Mouse (Mus musculus) ES-Bruce4 (cell line): ENCODE results near the gene Cygb. TPM values are rescaled to one million over a fixed set of nuclear protein-coding genes. Genes with fewer than 3 reads are reported as not detected.

Experiments used
- H3K27ac ChIP-seq: 2 replicates; pipeline ENCODE4 v1.5.1; 2012; ENCODE audit warnings: low read length, inconsistent platforms; ENCODE audit not compliant: insufficient read depth
- H3K27me3 ChIP-seq: 2 replicates; pipeline ENCODE4 v1.6.1; 2012; ENCODE audit warnings: mild to moderate bottlenecking, low read length, inconsistent platforms; ENCODE audit not compliant: control insufficient read depth, poor library complexity, insufficient read depth, severe bottlenecking
- H3K36me3 ChIP-seq: 2 replicates; pipeline ENCODE4 v1.6.1; 2012; ENCODE audit warnings: inconsistent platforms, mild to moderate bottlenecking, low read length, moderate library complexity; ENCODE audit not compliant: control insufficient read depth, poor library complexity, insufficient read depth, severe bottlenecking
- H3K4me1 ChIP-seq: one replicate; pipeline ENCODE4 v1.8.1; 2011; ENCODE audit warnings: low read length; ENCODE audit not compliant: control insufficient read depth, insufficient read depth
- H3K4me3 ChIP-seq: 2 replicates; pipeline ENCODE4 v1.5.1; 2011; ENCODE audit warnings: low read depth, mild to moderate bottlenecking, low read length
- H3K9ac ChIP-seq: 2 replicates; pipeline ENCODE4 v1.6.1; 2012; ENCODE audit warnings: low read depth, mild to moderate bottlenecking, inconsistent platforms; ENCODE audit not compliant: poor library complexity, severe bottlenecking
- H3K9me3 ChIP-seq: replicated peaks from 2 replicates; pipeline ENCODE4 v1.6.1; 2012; ENCODE audit warnings: mild to moderate bottlenecking, low read length, inconsistent platforms; ENCODE audit not compliant: control insufficient read depth, poor library complexity, insufficient read depth, severe bottlenecking
- CTCF ChIP-seq: IDR thresholded peaks from one replicate; pipeline ENCODE4 v1.8.1; 2011; ENCODE audit warnings: low read depth, low read length
- EP300 ChIP-seq: IDR thresholded peaks from 2 replicates; pipeline ENCODE4 v1.6.1; 2011; ENCODE audit warnings: low read depth, low read length; ENCODE audit not compliant: insufficient read depth
- POLR2A ChIP-seq: IDR thresholded peaks from one replicate; pipeline ENCODE4 v1.8.1; 2011; ENCODE audit warnings: low read length; ENCODE audit not compliant: insufficient read depth
- polyA plus RNA-seq: library from polyadenylated mRNA; stranded (reverse); fragments of >200 nt; gene quantifications from 2 replicates; pipeline ENCODE4 v1.2.4, GENCODE M21; 2011; ENCODE audit warnings: low read depth; ENCODE audit not compliant: missing spikeins, insufficient read depth, insufficient read length

Cygb gene
- polyA plus RNA-seq, 1 experiment = not detected

DNA sequence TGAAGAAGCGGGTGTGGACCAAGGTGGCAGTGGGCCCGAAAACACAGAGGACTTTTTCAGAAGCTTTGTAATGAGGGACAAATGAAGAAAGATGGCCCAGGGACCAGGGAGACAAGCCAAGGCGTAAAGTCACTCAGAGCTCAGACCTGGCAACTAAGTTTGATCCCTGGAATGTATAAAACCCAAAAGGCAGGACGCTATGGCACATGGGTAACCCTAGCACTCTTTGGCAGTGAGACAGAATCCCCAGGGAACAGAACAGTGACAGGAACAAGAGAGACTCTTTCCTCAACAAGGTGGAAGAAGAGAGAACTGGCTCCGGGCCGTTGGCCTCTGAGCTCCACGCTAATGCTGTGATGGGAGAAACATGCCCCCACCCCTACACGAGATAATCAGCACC, 3.3 kb downstream of the Cygb start:
- no peak overlapping the region for H3K9ac ChIP-seq
- no peak overlapping the region for H3K4me3 ChIP-seq
- H3K4me1 ChIP-seq = no peaks in the 10 kb centered on the region
- no peaks in the 10 kb centered on the region for H3K9me3 ChIP-seq
- H3K36me3 ChIP-seq = no peaks in the 10 kb centered on the region
- no peak for TF ChIP-seq EP300
- no peak for TF ChIP-seq POLR2A
- TF ChIP-seq CTCF = no peak
- no peaks in the 10 kb centered on the region for H3K27me3 ChIP-seq
- H3K27ac ChIP-seq = no peak overlapping the region

DNA sequence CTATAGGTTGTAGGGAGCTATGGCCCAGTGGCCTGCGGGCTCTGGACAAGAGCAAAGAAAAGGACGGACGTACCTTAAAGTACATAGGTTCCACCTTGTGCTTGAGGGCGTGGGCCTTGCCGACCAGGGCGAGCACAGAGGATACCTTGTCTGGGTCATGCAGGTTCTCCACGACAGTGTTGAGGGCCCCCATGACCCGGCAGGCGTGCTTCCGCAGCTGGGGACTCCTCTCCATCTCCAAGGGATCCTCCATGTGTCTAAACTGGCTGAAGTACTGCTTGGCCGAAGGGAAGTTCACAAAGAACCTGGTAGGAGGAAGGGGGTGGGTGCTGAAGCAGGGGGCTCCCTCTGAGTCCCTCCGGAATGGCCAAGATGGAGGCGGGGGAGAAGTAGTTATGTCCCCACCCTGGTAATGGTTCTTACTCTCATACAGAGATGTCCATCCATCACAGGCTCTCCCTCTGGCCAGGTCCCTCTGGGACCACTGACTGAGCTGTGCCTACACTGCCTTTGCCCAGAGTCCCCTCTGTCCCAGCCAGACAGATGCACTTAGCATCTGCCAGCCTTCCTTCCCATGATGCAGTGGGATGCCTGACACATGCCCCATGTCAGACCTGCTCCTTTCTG, 4.3 kb downstream of the Cygb start:
- no peaks in the 10 kb centered on the region for H3K27me3 ChIP-seq
- no peaks in the 10 kb centered on the region for H3K9me3 ChIP-seq
- TF ChIP-seq CTCF (no peak), EP300 (no peak), POLR2A (no peak)
- H3K4me3 ChIP-seq = no peak overlapping the region
- H3K9ac ChIP-seq = no peak overlapping the region
- H3K27ac ChIP-seq = no peak overlapping the region
- no peaks in the 10 kb centered on the region for H3K4me1 ChIP-seq
- no peaks in the 10 kb centered on the region for H3K36me3 ChIP-seq

DNA sequence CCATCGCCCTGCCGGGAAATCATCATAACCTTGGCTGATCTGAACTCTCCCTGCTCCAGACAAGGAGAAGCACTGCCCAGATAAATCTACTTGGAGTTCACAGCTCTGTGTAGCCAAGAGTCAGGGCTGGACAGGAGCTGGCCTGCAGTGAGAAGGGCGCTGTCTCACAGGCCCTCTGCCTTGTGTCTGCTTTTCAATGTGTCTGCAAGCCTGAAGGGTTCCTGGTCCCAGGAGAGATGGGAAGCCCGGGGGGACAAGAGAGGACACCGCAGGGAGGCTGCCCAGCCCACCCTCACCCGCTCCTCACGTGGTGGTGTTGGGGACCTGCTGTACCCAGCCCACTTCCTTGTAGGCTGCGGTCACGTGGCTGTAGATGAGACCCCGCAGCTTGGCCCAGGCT, 5.1 kb downstream of the Cygb start:
- TF ChIP-seq POLR2A (no peak), CTCF (no peak), EP300 (no peak)
- no peak overlapping the region for H3K4me3 ChIP-seq
- no peak overlapping the region for H3K9ac ChIP-seq
- no peaks in the 10 kb centered on the region for H3K27me3 ChIP-seq
- no peaks in the 10 kb centered on the region for H3K9me3 ChIP-seq
- H3K27ac ChIP-seq = no peak overlapping the region
- H3K4me1 ChIP-seq = no peaks in the 10 kb centered on the region
- H3K36me3 ChIP-seq = no peaks in the 10 kb centered on the region

DNA sequence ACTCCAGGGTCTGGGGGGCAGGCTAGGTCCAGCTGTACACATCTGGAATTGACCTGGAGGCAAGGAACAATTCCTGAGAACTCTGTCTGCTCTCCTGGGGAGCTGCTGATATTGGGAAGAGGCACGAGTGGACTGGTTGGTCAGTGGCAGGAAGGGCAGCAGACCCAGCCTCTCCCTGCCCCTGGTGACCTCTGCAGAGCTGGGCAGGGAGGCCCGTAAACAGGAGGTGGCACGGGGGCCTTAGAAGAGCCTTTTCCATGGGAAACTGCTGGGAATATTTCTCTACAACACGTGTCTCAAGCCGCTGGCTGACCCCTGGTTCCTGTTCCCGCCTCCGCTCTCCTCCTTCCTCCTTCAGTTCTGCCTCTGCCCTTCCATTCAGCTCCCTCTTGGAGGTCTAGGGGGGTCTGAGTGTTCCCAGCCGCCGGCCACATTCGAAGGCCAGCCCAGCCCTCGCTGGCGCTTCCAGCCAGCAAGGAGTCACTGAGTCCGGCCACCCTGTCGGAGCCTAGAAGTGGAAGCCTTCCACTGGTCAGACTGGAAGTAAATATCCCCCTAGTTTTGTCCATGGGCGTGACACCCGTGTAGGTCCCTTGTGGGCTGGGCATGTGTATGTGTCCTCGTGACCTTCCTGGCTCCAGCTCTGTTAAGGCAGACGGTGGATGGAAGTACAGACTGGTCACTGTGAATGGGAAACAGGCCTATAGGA, 5.7 kb downstream of the Cygb start:
- Histone ChIP-seq H3K27me3 (no peaks in the 10 kb centered on the region), H3K27ac (no peak overlapping the region), H3K9ac (no peak overlapping the region), H3K9me3 (no peaks in the 10 kb centered on the region), H3K4me3 (no peak overlapping the region), H3K4me1 (no peaks in the 10 kb centered on the region), H3K36me3 (no peaks in the 10 kb centered on the region)
- TF ChIP-seq POLR2A (no peak), EP300 (no peak), CTCF (no peak)

DNA sequence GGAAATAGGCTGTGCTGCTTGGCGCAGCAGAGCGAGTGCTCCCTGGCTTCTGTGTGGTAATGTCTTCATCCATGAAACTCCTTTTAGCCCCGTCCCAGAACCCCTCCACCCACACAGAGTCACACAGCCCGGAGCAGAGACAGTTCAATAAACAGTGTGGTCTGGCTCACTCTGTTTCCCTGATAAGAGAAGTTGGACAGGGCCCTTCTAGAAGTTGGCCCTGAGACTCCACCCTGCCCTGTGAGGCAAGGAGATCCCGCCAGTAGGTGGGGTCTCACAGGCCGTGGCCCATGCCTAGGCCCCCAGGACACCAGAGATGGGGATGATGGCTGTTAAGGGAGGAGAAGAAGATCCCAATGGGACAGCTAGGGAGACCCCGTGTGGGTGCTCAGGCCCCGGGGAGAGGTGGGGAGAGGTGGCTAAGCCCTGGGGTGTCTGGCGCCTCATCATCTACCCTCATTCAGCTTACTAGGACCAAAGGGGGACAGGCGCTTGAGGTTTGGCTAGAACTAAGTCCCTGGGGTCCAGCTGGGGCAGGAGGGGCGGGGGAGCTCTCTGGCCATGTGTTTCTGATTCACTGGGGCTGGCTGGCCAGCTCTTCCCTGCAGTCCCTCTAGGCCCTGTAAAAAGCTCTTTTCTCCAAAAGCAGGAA, 6.6 kb downstream of the Cygb start:
- Histone ChIP-seq H3K27me3 (no peaks in the 10 kb centered on the region), H3K9me3 (no peaks in the 10 kb centered on the region), H3K27ac (no peak overlapping the region), H3K36me3 (no peaks in the 10 kb centered on the region), H3K9ac (no peak overlapping the region), H3K4me1 (no peaks in the 10 kb centered on the region), H3K4me3 (no peak overlapping the region)
- no peak for TF ChIP-seq EP300
- no peak for TF ChIP-seq CTCF
- no peak for TF ChIP-seq POLR2A

DNA sequence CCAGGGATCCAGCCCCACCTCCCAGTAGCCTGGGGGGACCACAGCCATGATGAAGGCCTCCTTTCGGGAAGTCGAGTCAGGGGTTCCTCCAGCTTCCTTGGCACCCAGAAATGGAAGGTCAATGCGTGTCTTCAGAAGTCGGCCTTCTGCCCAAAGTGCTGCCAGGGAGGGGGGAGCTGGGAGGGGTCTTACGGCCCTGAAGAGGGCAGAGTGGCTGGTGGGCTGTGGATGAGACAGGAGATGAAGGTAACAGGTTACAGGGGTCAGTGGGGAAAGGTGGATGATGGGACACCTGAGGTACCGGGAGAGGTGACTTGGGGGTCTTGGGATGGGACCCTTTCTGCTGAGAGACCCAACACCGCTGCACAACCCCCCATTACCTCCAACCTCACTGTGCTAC, 7.3 kb downstream of the Cygb start:
- H3K4me3 ChIP-seq = no peak overlapping the region
- no peak for TF ChIP-seq POLR2A
- TF ChIP-seq CTCF = no peak
- no peak for TF ChIP-seq EP300
- no peaks in the 10 kb centered on the region for H3K27me3 ChIP-seq
- H3K9me3 ChIP-seq = no peaks in the 10 kb centered on the region
- no peak overlapping the region for H3K9ac ChIP-seq
- H3K36me3 ChIP-seq = no peaks in the 10 kb centered on the region
- no peaks in the 10 kb centered on the region for H3K4me1 ChIP-seq
- H3K27ac ChIP-seq = no peak overlapping the region
